Mouse (Mus musculus) kidney, adult 8-10 months (tissue): ENCODE measurements at regions not wholly inside any gene's neighbourhood (a gene's known extent, or its start where the extent isn't known, plus 50 kb on each side); places are given as distances from the start of the nearest gene placed in this dataset.

Experiments used
- DNase-seq, 2 experiments: peaks; one replicate each; pipeline ENCODE4 v3.0.0; 2022

- no peak for DNase-seq
Observed at GRCm38 (mm10) chr8:53749263-53749662, 110.4 kb upstream of the Neil3 start.

GRCm38 (mm10) chr8:53769211-53769610 is 130.3 kb upstream of the Neil3 start:
- DNase-seq = no peak

GRCm38 (mm10) chr8:53775511-53775910 is 136.6 kb upstream of the Neil3 start:
- DNase-seq = no peak

- DNase-seq = no peak
Observed at GRCm38 (mm10) chr8:53780886-53781285, 142.0 kb upstream of the Neil3 start.

GRCm38 (mm10) chr8:53781885-53782284 is 143.0 kb upstream of the Neil3 start:
- DNase-seq = no peak

- DNase-seq = no peak
Observed at GRCm38 (mm10) chr8:53788202-53788601, 149.3 kb upstream of the Neil3 start.

GRCm38 (mm10) chr8:53821148-53821547 is 182.3 kb upstream of the Neil3 start:
- DNase-seq = no peak

GRCm38 (mm10) chr8:53827395-53827794 is 188.5 kb upstream of the Neil3 start:
- no peak for DNase-seq

GRCm38 (mm10) chr8:53847821-53848220 is 209.0 kb upstream of the Neil3 start:
- DNase-seq = no peak

GRCm38 (mm10) chr8:53868567-53868966 is 208.8 kb upstream of the Vegfc start:
- DNase-seq = no peak

GRCm38 (mm10) chr8:53869997-53870596 is 207.3 kb upstream of the Vegfc start:
- no peak for DNase-seq

GRCm38 (mm10) chr8:53872033-53872619 is 205.3 kb upstream of the Vegfc start:
- no peak for DNase-seq

GRCm38 (mm10) chr8:53878846-53879245 is 198.6 kb upstream of the Vegfc start:
- DNase-seq = no peak

- DNase-seq = no peak
Observed at GRCm38 (mm10) chr8:53881551-53881950, 195.9 kb upstream of the Vegfc start.

GRCm38 (mm10) chr8:53892205-53892710 is 185.1 kb upstream of the Vegfc start:
- DNase-seq = no peak

GRCm38 (mm10) chr8:53892770-53893169 is 184.6 kb upstream of the Vegfc start:
- no peak for DNase-seq

GRCm38 (mm10) chr8:53922343-53922742 is 155.1 kb upstream of the Vegfc start:
- no peak for DNase-seq

GRCm38 (mm10) chr8:53930685-53931084 is 146.7 kb upstream of the Vegfc start:
- no peak for DNase-seq

GRCm38 (mm10) chr8:53938392-53938791 is 139.0 kb upstream of the Vegfc start:
- no peak for DNase-seq

GRCm38 (mm10) chr8:53939519-53939918 is 137.9 kb upstream of the Vegfc start:
- no peak for DNase-seq

GRCm38 (mm10) chr8:53941144-53941543 is 136.3 kb upstream of the Vegfc start:
- DNase-seq = no peak

GRCm38 (mm10) chr8:53945561-53945960 is 131.8 kb upstream of the Vegfc start:
- DNase-seq = no peak

GRCm38 (mm10) chr8:53947384-53947783 is 130.0 kb upstream of the Vegfc start:
- no peak for DNase-seq

- DNase-seq = no peak
Observed at GRCm38 (mm10) chr8:53954476-53955158, 122.8 kb upstream of the Vegfc start.
